Mouse (Mus musculus) hindbrain, embryonic 16.5 days (tissue): ENCODE measurements at regions not wholly inside any gene's neighbourhood (a gene's known extent, or its start where the extent isn't known, plus 50 kb on each side); places are given as distances from the start of the nearest gene placed in this dataset.

ENCODE experiments used
- ATAC-seq: fragments of 200-750 bp; cut with Nextera tagmentation; 2 replicates; pipeline ENCODE4 v1.8.0; 2017; ENCODE audit warnings: moderate TSS enrichment, moderate library complexity
- H3K27ac ChIP-seq: fragments of 300-500 bp; sonication (generic); 2 replicates; pipeline ENCODE4 v1.5.1; 2014; ENCODE audit warnings: low read depth, mild to moderate bottlenecking, control low read depth, low read length, moderate library complexity
- H3K27me3 ChIP-seq: fragments of 300-500 bp; sonication (generic); replicated peaks from 2 replicates; pipeline ENCODE4 v1.6.1; 2014; ENCODE audit warnings: low read length; ENCODE audit not compliant: control insufficient read depth, insufficient read depth
- H3K36me3 ChIP-seq: fragments of 300-500 bp; sonication (generic); 2 replicates; pipeline ENCODE4 v1.6.1; 2014; ENCODE audit warnings: mild to moderate bottlenecking, low read length, moderate library complexity, mixed read lengths; ENCODE audit not compliant: control insufficient read depth, insufficient read depth
- H3K4me1 ChIP-seq: fragments of 300-500 bp; sonication (generic); 2 replicates; pipeline ENCODE4 v1.6.1; 2014; ENCODE audit warnings: low read depth, low read length; ENCODE audit not compliant: control insufficient read depth, insufficient read depth
- H3K4me2 ChIP-seq: fragments of 300-500 bp; sonication (generic); 2 replicates; pipeline ENCODE4 v1.6.1; 2014; ENCODE audit warnings: mild to moderate bottlenecking, low read length, control low read depth, moderate library complexity
- H3K4me3 ChIP-seq: fragments of 300-500 bp; sonication (generic); 2 replicates; pipeline ENCODE4 v1.5.1; 2014; ENCODE audit warnings: mild to moderate bottlenecking, low read length, control low read depth, moderate library complexity
- H3K9ac ChIP-seq: fragments of 300-500 bp; sonication (generic); 2 replicates; pipeline ENCODE4 v1.6.1; 2014; ENCODE audit warnings: low read depth, mild to moderate bottlenecking, control low read depth, low read length, moderate library complexity
- H3K9me3 ChIP-seq: fragments of 300-500 bp; sonication (generic); 2 replicates; pipeline ENCODE4 v1.6.1; 2014; ENCODE audit warnings: mild to moderate bottlenecking, low read length, moderate library complexity; ENCODE audit not compliant: control insufficient read depth
- WGBS: fragments of 180-500 bp; shearing (Covaris S2); extraction: QIAGEN DNeasy Blood & Tissue Kit; methylation state at CpG from one replicate; pipeline ENCODE4 v1.1.7; 2014; 5-methylcytosine and 5-hydroxymethylcytosine counted together

- 89% methylated on average over 1 of the region's 1 CpGs for WGBS
- Histone ChIP-seq H3K4me2 (no peak overlapping the region), H3K36me3 (no peaks in the 10 kb centered on the region), H3K9ac (no peak overlapping the region), H3K4me3 (no peak overlapping the region), H3K9me3 (peaks cover 3% of the 10 kb centered on the region; the same call in 1 of the 2 replicates), H3K27me3 (no peaks in the 10 kb centered on the region), H3K4me1 (no peaks in the 10 kb centered on the region), H3K27ac (no peak overlapping the region)
- no peak for ATAC-seq
Measured at GRCm38 (mm10) chr3:51050156-51050555, 174.1 kb upstream of the Noct start.

- H3K9ac ChIP-seq: no peak overlapping the region
- no peak overlapping the region for H3K4me2 ChIP-seq
- no peak for ATAC-seq
Measured at GRCm38 (mm10) chr3:51055004-51055403, 169.2 kb upstream of the Noct start.

GRCm38 (mm10) chr3:51064201-51064600 is 160.0 kb upstream of the Noct start:
- Histone ChIP-seq H3K9me3 (no peaks in the 10 kb centered on the region), H3K36me3 (no peaks in the 10 kb centered on the region), H3K9ac (no peak overlapping the region), H3K4me3 (no peak overlapping the region), H3K4me1 (no peaks in the 10 kb centered on the region), H3K4me2 (no peak overlapping the region), H3K27me3 (no peaks in the 10 kb centered on the region), H3K27ac (no peak overlapping the region)
- no peak for ATAC-seq
- WGBS: 60% methylated on average over 4 of the region's 4 CpGs

More at GRCm38 (mm10) chr3:51055004-51055403, 169.2 kb upstream of the Noct start:
- peaks cover 1% of the 10 kb centered on the region; the same call in 1 of the 2 replicates for H3K9me3 ChIP-seq
- 93% methylated on average over 8 of the region's 8 CpGs for WGBS
- no peaks in the 10 kb centered on the region for H3K27me3 ChIP-seq
- no peak overlapping the region for H3K4me3 ChIP-seq
- H3K36me3 ChIP-seq: no peaks in the 10 kb centered on the region
- no peaks in the 10 kb centered on the region for H3K4me1 ChIP-seq
- no peak overlapping the region for H3K27ac ChIP-seq

- no peak overlapping the region for H3K27ac ChIP-seq
- 34% methylated on average over 5 of the region's 5 CpGs for WGBS
- H3K4me3 ChIP-seq: no peak overlapping the region
- H3K4me2 ChIP-seq: no peak overlapping the region
- H3K27me3 ChIP-seq: no peaks in the 10 kb centered on the region
- H3K36me3 ChIP-seq: no peaks in the 10 kb centered on the region
- H3K9me3 ChIP-seq: no peaks in the 10 kb centered on the region
- H3K4me1 ChIP-seq: no peaks in the 10 kb centered on the region
- H3K9ac ChIP-seq: no peak overlapping the region
- ATAC-seq: no peak
Measured at GRCm38 (mm10) chr3:51066373-51066772, 157.9 kb upstream of the Noct start.

GRCm38 (mm10) chr3:51072417-51072816 is 151.8 kb upstream of the Noct start:
- 71% methylated on average over 10 of the region's 10 CpGs for WGBS
- H3K4me3 ChIP-seq: no peak overlapping the region
- H3K4me2 ChIP-seq: no peak overlapping the region
- no peaks in the 10 kb centered on the region for H3K36me3 ChIP-seq
- H3K9ac ChIP-seq: no peak overlapping the region
- ATAC-seq: peak; percentile 26; the same call in 1 of the 2 replicates
- H3K27me3 ChIP-seq: no peaks in the 10 kb centered on the region
- H3K4me1 ChIP-seq: no peaks in the 10 kb centered on the region
- no peak overlapping the region for H3K27ac ChIP-seq
- no peaks in the 10 kb centered on the region for H3K9me3 ChIP-seq

- Histone ChIP-seq H3K4me1 (no peaks in the 10 kb centered on the region), H3K9ac (no peak overlapping the region), H3K27ac (no peak overlapping the region), H3K36me3 (no peaks in the 10 kb centered on the region), H3K9me3 (no peaks in the 10 kb centered on the region), H3K27me3 (no peaks in the 10 kb centered on the region), H3K4me3 (no peak overlapping the region), H3K4me2 (no peak overlapping the region)
- ATAC-seq: peak; percentile 35; the same call in 1 of the 2 replicates
- WGBS: 87% methylated on average over 15 of the region's 15 CpGs
Measured at GRCm38 (mm10) chr3:51073003-51073679, 151.1 kb upstream of the Noct start.

- Histone ChIP-seq H3K27me3 (no peaks in the 10 kb centered on the region), H3K4me1 (no peaks in the 10 kb centered on the region), H3K36me3 (no peaks in the 10 kb centered on the region), H3K9ac (no peak overlapping the region), H3K9me3 (no peaks in the 10 kb centered on the region), H3K4me3 (no peak overlapping the region), H3K4me2 (no peak overlapping the region), H3K27ac (no peak overlapping the region)
- WGBS: 67% methylated on average over 7 of the region's 7 CpGs
- no peak for ATAC-seq
Measured at GRCm38 (mm10) chr3:51073743-51074319, 150.4 kb upstream of the Noct start.

GRCm38 (mm10) chr3:51075219-51075920 is 148.9 kb upstream of the Noct start:
- H3K36me3 ChIP-seq: no peaks in the 10 kb centered on the region
- no peak overlapping the region for H3K4me3 ChIP-seq
- no peak overlapping the region for H3K4me2 ChIP-seq
- WGBS: 61% methylated on average over 10 of the region's 10 CpGs
- H3K27me3 ChIP-seq: no peaks in the 10 kb centered on the region
- H3K27ac ChIP-seq: no peak overlapping the region
- no peak overlapping the region for H3K9ac ChIP-seq
- ATAC-seq: peak; percentile 48; the same call in 1 of the 2 replicates
- no peaks in the 10 kb centered on the region for H3K9me3 ChIP-seq
- no peaks in the 10 kb centered on the region for H3K4me1 ChIP-seq

GRCm38 (mm10) chr3:51078459-51078858 is 145.8 kb upstream of the Noct start:
- no peak overlapping the region for H3K27ac ChIP-seq
- H3K4me1 ChIP-seq: peaks cover 7% of the 10 kb centered on the region
- H3K9me3 ChIP-seq: no peaks in the 10 kb centered on the region
- WGBS: 52% methylated on average over 4 of the region's 4 CpGs
- no peaks in the 10 kb centered on the region for H3K36me3 ChIP-seq
- H3K4me2 ChIP-seq: no peak overlapping the region
- ATAC-seq: no peak
- H3K4me3 ChIP-seq: no peak overlapping the region
- no peak overlapping the region for H3K9ac ChIP-seq
- H3K27me3 ChIP-seq: no peaks in the 10 kb centered on the region
